Mouse (Mus musculus) ovary, postnatal 14 days (tissue): ENCODE data around the gene Cage1.
A peak's percentile ranks its signal among the peaks of the same experiment; 100 is the strongest.

ENCODE experiments used
- DNase-seq: peaks from one replicate; pipeline ENCODE4 v3.0.0; 2022; ENCODE audit warnings: low spot score

The Cage1 gene

DNA sequence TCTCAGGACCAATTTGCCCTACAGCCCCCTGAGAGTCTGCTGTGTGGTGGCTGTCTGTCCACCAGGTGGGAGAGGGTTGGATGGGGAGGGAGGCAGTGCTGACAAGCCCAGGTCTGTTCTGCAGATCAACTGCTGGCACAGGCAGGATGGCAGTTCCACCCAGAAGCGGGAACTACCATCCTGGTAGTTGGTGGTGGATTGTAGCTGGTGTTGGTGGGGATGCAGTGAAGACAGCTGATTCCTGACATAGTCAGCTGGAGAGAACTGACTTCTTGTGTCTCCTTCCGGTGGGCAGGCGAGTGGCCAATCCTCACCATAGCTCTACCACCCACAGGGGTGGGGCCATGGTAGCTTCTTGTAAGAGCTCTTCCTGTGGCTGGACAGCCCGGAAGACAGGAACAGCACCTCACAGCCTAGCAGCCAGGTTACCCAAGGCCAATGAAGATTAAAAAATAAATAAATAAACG, 26.4 kb downstream of the Cage1 start:
- no peak for DNase-seq

DNA sequence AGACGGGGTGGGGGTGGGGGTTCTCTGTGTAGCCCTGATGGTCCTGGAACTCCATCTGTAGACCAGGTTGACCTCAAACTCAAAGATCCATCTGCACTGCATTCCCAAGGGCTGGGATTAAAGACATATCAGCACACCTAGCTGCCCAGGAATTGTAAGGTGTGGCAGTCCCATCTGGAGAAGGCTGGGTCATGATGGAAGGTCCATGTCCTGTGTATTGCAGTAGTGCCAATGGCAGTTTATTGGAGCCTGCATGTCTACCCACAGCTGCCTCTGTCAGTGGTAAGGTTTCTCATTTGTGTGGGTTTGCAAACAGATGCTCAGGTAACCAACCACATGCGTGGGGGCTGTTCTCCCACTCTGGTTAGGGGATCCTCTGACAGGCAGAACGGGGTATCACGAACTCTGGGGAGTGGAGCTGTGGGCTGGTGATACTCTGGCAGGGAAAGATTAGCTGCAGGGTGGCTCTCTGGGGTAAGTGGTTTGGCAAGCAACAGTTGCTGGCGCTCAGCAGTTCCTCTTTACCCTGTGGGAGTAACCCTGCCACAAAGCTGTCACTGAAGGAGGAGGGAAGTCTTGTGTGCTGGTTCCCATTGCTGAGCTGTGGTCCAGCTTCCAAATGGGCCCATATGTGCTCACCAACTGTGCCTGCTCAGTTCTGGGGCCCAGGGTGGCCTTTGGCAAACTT, 27.0 kb downstream of the Cage1 start:
- DNase-seq = no peak

DNA sequence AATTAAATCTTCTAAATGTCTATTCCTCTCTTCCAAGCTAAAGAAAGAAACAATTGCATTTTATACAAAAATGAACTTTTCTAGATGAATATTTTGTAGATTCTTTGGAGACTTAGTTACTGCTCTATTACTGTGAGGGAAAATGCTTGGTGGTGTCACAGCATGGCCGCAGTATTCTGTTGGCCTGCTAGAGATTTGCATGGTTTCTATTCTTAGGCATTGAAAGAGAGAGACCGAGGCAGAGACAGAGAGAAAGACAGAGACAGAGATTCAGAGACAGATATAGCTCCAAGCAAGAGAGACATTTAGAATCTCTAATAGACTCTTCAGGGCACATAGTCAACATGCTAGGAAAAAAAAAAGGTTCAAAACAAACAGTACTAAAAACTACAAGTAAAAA, 28.9 kb downstream of the Cage1 start:
- DNase-seq = no peak

DNA sequence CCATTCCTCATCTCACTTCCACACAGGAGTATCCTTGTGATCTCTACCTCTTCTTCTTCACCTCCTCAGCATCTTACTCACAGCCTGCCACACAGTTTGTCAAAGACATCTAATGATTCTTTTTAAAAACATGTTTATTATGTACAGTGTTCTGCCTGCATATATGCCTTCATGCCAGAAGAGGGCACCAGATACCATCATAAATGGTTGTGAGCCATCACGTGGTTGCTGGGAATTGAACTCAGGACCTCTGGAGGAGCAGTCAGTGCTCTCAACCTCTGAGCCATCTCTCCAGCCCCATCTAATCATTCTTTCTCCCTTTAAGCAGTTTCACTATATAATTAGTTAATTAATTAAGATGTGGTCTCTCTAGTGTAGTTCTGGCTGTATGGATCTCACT, 34.4 kb downstream of the Cage1 start:
- DNase-seq = no peak

DNA sequence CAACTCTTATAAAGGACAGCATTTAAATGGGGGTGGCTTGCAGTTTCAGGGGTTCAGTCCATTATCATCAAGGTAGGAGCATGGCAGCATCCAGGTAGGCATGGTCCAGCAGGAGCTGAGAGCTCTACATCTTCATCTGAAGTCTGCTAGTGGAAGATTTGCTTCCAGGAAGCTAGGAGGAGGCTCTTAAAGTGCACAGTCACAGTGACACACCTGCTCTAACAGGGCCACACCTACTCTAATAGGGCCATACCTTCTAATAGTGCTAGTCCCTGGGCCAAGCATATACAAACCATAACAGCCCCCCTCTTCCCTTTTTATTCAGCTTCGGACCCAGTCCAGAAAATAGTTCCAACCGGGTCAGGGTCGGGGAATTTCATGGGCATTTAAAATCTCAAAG, 37.2 kb downstream of the Cage1 start:
- no peak for DNase-seq

DNA sequence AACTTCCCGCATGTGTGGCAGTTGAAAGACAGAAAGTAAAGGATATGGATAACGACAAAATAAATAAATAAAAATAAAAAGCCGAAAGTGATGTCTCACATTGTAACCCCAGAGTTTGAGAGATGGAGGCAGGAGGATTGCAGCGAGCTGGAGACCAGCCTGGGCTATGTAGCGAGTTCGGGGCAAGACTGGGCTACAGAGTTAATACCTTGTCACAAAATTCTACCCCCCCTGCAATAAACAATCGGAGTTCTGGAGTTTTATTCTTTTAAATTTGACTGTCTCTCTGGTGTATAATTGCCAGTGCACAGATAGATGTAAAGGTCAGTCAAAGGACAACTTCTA, 42.5 kb downstream of the Cage1 start:
- no peak for DNase-seq

DNA sequence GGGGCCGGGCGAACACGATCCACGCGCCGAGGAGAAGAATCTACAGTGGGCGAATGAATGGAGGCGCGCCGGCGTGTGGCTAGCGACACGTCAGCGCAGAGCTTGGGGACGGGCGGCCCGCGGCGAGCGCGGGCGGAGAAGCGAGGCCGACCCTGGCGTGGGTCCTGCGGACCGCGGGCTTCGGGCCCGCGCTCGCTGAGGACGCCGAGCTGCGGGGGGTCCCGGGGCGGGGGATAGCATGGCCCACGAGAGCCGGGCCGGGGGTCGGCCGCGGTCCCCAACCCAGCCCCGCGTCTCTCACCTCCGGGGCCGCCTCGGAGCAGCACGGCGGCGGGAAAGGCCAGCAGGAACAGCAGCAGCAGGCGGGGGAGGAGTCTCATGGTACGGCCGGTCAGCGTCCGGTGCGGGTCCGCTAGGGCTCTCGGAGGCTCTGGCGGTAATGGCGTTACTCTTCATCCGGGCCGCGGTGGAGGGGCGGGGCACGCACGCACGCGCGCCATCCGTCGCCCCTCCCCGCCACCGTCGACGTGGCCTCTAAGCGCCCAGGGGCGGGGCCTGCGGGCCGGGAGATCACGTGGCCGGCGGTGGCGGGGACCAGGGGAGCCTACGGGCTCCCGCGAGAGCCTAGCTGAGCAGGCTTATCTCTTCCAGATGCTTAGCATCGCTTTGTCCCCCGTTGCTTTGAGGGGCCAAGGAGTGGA, 43.0 kb downstream of the Cage1 start, which contains the start of gene Ssr1:
Gene Ssr1 (minus strand): TSS at position 514 of the 701 bp plus-strand sequence.
- peak; percentile 94 for DNase-seq

DNA sequence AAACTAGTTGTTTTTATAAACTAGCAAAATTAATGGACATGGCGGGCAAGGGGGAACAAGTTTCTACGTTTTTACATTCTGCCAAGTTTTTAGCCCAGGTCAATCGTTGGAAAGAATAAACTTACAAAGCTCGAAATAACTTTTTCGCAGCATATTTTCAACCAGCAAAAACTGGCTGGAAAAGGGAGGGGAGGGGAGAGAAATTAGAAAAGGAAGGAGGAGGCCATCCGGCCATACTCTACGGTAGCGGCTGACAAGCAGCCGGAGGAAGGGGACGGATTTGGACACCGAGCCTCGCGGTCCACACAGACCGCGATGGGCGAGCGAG, 43.5 kb downstream of the Cage1 start:
- no peak for DNase-seq

DNA sequence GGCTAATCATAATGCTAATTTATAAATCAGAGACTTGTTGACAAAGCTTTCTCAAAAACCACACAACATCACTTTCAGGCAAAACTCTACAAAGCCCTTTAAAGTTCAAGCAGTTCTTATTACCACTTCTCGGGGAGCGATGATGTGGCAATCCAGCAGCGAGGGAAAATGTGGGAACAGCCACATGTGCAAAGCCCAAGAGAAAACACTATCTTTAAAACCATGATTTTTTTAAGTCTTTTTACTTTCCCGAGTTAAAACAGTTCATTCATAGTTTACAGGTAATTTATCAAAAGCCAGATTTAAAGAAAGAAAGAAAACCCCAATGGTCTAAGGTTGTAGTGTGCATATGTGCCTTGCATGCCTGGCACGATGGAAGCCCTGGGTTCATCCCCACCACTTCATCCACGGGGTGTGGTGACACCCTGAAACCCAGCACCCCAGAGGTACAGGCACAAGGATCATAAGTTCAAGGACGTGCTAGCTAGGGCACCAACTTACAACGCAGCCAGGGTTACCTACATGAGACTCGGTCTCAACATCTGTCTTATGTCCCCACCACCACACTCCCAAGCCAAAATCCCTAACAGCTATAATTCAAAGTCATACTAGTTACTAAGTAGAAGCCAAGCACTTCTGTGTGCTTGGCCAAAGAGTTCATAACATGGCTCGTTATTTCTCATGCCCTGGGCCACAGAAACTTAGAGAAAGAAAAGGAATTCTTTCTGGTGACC, 44.1 kb downstream of the Cage1 start:
- no peak for DNase-seq

DNA sequence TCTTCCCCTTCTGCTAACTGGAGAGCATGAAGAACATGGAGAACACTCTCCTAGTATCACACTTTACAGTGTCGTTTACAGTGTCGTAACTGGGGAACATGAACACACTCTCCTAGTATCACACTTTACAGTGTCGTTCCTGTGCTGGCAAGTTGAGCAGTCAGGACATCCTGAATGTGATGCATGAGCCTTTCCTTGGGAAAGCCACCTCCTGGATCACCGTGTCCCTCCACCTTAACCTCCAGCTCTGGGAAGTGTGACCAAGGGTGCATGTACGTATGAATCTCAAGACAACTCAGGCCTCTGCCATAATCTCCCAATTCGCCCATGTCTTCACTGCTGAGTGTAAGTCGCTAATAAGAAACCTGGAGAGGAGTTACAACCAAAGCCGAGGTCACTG, 47.2 kb downstream of the Cage1 start:
- no peak for DNase-seq

DNA sequence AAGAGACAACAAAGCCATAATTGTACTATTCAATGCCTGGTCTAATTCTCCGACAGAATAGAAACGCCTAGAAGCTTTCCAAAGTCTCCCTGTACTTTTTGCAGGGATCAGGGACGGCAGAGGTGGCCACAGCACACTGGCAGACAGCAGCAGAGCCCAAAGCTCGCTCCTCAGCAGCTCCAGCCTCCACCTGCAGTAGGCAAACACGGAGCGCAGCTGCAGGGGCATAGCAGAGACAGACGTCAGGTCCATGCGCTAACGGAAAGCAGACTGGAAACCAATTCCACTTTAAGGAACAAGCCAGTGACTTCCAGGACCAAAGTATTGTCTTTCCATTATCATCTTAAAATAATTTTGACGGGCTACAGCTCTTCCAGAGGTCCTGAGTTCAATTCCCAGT, 50.7 kb downstream of the Cage1 start:
- no peak for DNase-seq

DNA sequence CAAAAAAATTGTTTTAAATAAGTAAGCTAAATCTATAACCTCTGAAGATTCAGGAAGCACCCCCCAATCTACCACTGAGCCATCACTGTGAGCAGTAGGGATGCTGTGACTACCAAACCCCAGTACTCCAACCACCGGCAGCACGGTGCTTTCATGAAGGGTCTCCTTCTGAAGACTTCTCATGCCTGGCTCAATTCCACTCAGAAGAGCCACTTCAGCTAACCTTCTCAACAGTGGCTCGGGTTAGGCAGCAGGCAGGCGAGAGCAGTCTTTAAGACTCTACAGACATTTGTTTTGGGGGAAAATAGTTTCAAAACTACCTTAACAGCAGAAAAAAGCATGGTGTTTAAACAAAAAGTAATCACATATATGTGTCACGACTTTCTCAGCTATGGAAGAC, 55.8 kb downstream of the Cage1 start:
- no peak for DNase-seq

DNA sequence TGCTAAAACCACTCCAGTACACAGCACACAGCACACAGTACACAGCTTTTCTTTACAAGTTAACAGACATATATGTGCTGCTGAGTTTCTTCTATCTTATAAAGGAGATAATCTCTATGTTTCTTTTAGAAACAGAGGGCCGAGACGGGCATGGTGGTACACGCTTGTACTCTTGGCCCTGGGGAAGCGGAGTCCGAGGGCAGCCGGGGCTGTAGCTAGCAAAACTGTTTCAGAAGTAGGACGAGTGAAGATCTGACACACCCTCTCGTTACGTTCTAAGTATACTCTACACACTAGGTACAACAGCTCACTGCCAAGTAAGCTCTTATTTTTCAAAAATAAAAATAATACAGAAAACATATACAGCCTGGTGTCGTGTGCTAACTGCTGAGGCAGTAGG, 56.5 kb downstream of the Cage1 start:
- DNase-seq = no peak

DNA sequence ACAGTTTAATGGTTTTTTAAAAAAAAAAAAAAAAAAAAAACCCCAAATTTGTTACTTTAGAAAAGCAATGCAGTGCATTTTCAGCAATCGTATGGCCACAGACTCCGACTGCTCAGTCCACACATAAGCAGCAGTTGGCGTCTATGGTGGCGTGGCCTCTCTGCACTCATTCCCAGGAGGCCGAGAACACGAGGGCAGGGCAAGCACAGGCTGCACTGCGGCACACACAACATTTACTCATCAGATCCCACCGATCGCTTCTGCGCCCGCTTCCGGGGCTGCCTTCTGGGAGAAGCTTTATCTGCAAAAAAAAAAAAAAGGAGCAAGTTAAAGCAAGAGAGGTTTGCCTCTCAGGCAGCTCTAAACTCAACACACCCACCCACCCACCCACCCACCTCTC, 57.4 kb downstream of the Cage1 start:
- DNase-seq = no peak

DNA sequence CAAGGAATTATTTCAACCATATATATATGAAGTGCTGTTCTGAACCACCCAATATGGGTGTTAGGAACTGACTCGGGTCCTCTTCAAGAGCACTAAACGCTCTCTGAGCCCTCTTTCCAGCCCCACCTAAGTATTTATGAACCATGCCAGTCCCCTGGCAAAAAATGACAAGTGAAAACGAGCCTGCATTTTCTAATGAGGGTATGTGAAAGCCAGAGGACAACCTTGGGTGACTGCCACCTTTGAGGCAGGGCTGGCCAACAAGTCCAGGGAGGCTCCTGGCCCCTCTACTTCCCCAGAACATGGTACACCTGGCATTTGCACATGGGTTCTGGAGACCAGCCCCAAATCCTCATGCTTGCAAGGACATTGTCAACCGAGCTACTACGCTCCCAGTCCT, 62.1 kb downstream of the Cage1 start:
- no peak for DNase-seq

DNA sequence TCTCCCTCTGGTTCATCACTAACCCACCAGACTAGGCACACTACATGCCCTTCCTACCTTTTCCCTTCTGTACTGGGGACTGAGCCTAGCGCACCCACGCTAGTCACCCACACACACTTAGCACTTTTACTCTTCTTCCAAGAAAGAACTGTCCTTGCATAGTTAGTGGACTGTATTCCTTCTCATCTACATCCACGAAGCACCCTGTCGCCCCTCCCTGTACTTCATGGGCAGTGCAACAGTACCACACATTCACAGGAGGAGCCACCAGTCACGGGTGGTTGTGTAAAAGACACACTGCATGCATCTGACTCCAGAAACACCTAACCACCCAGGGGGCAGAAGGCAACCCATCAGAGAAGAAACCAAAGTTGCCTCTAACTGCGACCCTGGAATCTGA, 62.8 kb downstream of the Cage1 start:
- no peak for DNase-seq

DNA sequence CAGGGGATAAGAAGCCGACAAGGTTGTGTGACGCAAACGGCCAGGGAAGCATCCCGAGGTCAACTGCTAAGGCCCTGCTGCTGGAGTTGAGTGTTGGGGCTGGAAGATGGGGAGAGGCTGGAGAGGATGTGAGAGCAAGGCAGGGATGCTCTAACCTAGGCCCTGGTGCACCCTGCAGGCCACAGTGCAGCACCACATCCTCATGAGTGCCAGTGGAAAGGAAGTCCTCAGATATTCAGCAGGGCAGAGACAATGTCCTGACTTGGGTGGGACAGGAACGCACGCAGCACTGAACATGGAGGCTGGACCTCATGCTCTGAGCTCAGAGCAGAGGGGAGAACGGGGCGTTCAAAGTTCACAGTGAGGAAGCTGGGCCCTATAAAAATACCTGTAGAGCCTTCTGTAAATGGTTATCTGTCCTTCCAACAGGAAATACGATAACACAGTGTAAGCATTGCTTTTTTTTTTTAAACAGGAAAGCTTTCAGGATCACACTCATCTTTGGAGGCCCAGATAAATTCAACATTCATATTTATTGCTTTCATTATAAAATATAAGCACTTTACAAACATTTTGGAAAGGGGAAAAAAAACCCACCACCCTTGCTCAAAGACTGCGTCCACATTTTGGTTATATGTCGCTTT, 65.9 kb downstream of the Cage1 start:
- DNase-seq = no peak

DNA sequence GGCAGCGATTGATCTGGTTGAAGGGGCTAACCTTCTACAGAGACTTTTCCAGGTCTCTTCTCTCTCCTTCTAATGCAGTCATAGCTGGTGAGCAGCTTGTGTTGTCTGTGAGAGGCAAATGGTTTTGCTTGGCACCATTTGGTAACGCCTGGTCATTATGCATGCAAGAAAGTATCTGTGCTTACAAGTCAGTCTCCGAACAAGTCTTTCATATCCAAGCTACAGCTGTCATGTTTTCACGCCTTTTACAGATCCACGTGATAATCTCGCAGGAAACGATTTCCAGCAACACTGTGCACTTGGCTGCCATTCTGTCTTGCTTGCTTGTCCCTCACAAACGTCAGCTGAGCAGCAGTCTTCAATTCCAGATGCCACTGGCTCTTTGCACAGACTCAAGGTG, 66.9 kb downstream of the Cage1 start:
- no peak for DNase-seq

DNA sequence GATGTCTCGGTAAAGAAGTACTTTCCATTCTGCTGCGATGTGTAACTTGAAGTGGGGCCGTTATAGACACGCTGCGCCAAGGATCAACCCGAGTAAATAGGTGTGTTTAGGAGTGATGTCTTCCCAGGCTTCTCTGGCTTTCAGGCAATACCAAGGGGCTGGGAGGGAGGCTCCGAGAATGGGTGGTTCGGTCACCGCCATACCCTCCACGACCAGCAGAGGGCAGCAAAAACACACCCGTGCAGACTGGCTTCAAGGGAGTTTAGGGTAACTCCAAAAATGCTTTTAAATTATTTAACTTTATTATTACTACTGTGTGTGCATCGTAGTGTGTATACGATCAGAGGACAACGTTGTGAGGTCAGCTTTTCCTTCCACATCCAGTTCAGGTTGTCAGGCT, 67.5 kb downstream of the Cage1 start:
- DNase-seq = peak; percentile 96

DNA sequence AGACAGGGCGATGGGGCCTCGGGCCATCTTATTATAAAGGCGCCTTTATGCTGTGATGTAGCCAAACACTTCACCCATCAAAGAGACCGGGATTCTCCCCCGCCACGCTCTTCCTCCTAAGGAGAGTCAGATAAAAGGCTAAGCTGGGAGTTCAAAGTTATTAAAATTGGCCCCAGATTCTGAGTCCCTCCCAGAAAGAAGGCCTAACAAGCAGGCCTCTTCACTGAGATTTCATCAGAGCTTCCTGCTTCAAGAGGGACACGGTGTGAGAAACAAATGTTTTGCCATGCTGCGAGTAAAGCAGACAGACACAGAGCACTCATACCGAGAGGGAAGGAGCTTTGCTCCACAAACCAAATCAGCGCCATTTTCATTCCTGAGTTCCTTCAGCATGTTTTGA, 69.3 kb downstream of the Cage1 start:
- DNase-seq = no peak

DNA sequence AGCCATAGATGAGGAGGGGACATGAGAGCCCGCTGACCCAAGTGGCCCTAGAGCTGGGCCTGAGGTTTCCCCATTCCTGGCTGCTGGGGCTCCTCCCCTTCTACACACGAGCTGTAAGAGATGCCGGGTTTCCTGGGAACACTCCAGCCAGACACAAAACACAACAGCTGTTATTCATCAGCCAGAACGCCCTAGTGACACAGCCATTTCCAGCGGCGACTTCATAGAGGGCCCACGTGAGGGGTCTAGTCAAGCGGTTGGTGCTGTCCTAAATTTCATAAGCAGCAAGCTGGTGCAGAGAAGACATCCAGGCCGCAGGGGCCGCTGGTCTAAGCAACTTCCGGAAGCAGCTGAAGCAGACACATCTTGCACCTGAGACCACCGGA, 69.8 kb downstream of the Cage1 start:
- DNase-seq = no peak

DNA sequence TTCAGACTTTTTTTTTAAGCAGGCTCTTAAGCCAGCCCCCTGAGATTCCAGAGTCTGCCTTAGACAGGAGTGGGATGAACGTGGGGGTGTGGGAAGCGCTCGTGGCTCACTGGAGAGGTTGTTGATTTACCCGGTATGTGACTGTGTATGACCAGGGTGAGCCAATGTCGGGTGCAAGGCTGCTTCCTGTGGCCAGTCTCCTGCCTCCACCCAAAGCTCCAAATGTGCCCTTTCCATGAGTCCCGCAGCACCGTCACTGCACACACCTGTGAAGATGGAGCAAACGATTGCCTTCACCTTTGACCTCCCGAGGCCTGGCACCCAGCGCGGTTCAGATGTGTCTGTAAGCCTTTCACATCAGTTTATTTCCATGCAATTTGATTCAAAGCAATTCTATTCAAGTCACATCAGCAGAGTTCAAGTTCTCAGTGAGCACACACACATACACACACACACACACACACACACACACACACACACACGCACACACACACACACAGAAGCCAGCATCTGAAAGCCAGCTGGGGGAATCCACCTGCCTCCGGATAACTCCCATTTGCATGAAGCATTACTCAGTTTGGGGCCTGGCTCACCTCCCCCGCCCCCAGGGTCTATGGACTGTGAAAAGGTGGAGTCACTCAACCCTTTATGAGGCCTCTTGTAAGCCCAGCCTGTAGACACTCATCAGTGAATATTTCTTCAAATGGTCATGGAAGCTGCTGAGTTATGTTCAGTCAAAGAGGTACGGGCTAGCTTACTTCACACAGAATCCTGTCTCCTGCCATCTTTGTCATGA, 70.4 kb downstream of the Cage1 start:
- no peak for DNase-seq
